Mouse (Mus musculus) MEL (cell line): ENCODE measurements around the gene Lrrc73.

ENCODE experiments used
- CTCF ChIP-seq, 3 experiments: IDR thresholded peaks in 2 of 3; conservative IDR thresholded peaks in 1 of 3; 2 replicates each; pipeline ENCODE4 v1.5.1; 2011 to 2012; ENCODE audit warnings: low read length in 3 of 3, low read depth in 2 of 3, mild to moderate bottlenecking in 2 of 3, improper control_type of control experiment in 1 of 3, inconsistent platforms in 1 of 3, mixed read lengths in 1 of 3, moderate library complexity in 1 of 3; ENCODE audit not compliant: control insufficient read depth in 1 of 3, insufficient read depth in 1 of 3, poor library complexity in 1 of 3, severe bottlenecking in 1 of 3
- E2F4 ChIP-seq: IDR thresholded peaks from 2 replicates; pipeline ENCODE4 v1.6.1; 2011; ENCODE audit warnings: low read depth, low read length, improper control_type of control experiment, borderline replicate concordance
- ETS1 ChIP-seq: IDR thresholded peaks from 2 replicates; pipeline ENCODE4 v1.6.1; 2012; ENCODE audit warnings: low read depth, mild to moderate bottlenecking, inconsistent platforms, low read length, improper control_type of control experiment, moderate library complexity
- MAX ChIP-seq: IDR thresholded peaks from 2 replicates; pipeline ENCODE4 v1.6.1; 2011; ENCODE audit warnings: low read length, improper control_type of control experiment
- MAZ ChIP-seq: IDR thresholded peaks from 2 replicates; pipeline ENCODE4 v1.6.1; 2012; ENCODE audit warnings: low read depth, mild to moderate bottlenecking, inconsistent platforms, low read length, improper control_type of control experiment
- POLR2A ChIP-seq, 2 experiments: IDR thresholded peaks; 2 replicates each; pipeline ENCODE4 v1.6.1; 2011 to 2012; ENCODE audit warnings: low read length in 2 of 2, mild to moderate bottlenecking in 2 of 2, control low read depth in 1 of 2, improper control_type of control experiment in 1 of 2, low read depth in 1 of 2, moderate library complexity in 1 of 2; ENCODE audit not compliant: control insufficient read depth in 1 of 2, insufficient read depth in 1 of 2, poor library complexity in 1 of 2
- POLR2AphosphoS5 ChIP-seq: IDR thresholded peaks from 2 replicates; pipeline ENCODE4 v1.6.1; 2012; ENCODE audit warnings: low read depth, borderline replicate concordance, mild to moderate bottlenecking, inconsistent platforms, low read length, moderate library complexity, mixed read lengths
- TAL1 ChIP-seq: IDR thresholded peaks from 2 replicates; pipeline ENCODE4 v1.6.1; 2012; ENCODE audit warnings: mild to moderate bottlenecking, inconsistent platforms, low read length, moderate library complexity, mixed read lengths
- TBP ChIP-seq: IDR thresholded peaks from 2 replicates; pipeline ENCODE4 v1.8.0; 2011; ENCODE audit warnings: low read depth, low read length, improper control_type of control experiment
- USF1 ChIP-seq: IDR thresholded peaks from 2 replicates; pipeline ENCODE4 v1.6.1; 2014; ENCODE audit warnings: low read depth, mild to moderate bottlenecking, inconsistent platforms, low read length, improper control_type of control experiment, moderate library complexity
- ZNF384 ChIP-seq: IDR thresholded peaks from 2 replicates; pipeline ENCODE4 v1.6.1; 2012; ENCODE audit warnings: low read depth, mild to moderate bottlenecking, inconsistent platforms, low read length, improper control_type of control experiment

GRCm38 (mm10) chr17:46284653-46285052 lies 31.3 kb downstream of the Lrrc73 start:
- TF ChIP-seq MAZ: no peak
- no peak for TF ChIP-seq E2F4
- no peak for TF ChIP-seq CTCF (IDR thresholded peaks at IDR 0.05 in 2 of 3, conservative IDR thresholded peaks at IDR 0.05 in 1 of 3; ENCODE audit: control insufficient read depth in 1 of 3, insufficient read depth in 1 of 3, low read depth in 2 of 3, low read length in 3 of 3, poor library complexity in 1 of 3, severe bottlenecking in 1 of 3)
- TF ChIP-seq POLR2A (IDR thresholded peaks at IDR 0.05; ENCODE audit: control insufficient read depth in 1 of 2, insufficient read depth in 1 of 2, low read depth in 1 of 2, low read length in 2 of 2, poor library complexity in 1 of 2): no peak
- TF ChIP-seq POLR2AphosphoS5: no peak
- TF ChIP-seq ZNF384: no peak
- TF ChIP-seq TBP: no peak
- no peak for TF ChIP-seq ETS1
- no peak for TF ChIP-seq TAL1
- no peak for TF ChIP-seq MAX
- TF ChIP-seq USF1: no peak
